ENCODE assay signal across 23 mouse cellular contexts in the genomic region with DNA sequence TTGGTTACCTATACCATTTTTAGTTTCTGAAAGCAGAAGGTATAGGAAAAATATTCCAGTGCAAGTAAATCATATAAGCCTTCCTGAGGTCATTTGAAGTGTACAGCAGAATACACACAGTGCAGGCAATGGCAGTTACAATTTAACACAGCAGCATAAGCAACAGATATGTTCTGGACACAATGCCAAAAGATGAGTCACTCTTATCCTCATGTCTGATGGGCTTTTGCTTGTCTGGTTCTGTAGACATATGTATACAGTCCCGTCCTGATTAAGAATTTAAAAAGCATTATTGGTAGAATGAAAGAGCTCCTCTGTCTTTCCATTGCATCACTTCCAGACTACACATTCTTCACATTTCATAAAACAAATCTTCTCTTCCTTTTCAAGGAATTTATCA.
DNase-seq lines count a peak whose midpoint lies in the region; ATAC-seq and TF ChIP-seq lines count a peak whose summit lies in the region.
"Had no signal": no experiment of that assay in that cellular context is flagged by ENCODE, and none has a peak within 500 bp of the region (broad histone marks: within the 10 kb centered on the region; RNA-seq: fewer than 3 reads in every experiment).

No protein-coding gene starts in this region.

- H3K4me3 ChIP-seq in lung, embryonic 16.5 days (ENCODE audit: low read length) = no peak overlapping the region
- no peak overlapping the region for H3K4me3 ChIP-seq in lung, adult 2 months (replicated peaks; ENCODE audit: extremely low read depth, low read depth, low read length)
- H3K4me3 ChIP-seq: embryonic facial prominence, embryonic 12.5 days; gastrocnemius, adult 2 months; heart, embryonic 13.5 days; hindbrain, embryonic 15.5 days; limb, embryonic 15.5 days; neural tube, embryonic 15.5 days had no signal

- no peaks in the 10 kb centered on the region for H3K4me1 ChIP-seq in lung, embryonic 16.5 days (replicated peaks; ENCODE audit: control insufficient read depth, insufficient read depth, low read length)
- no peaks in the 10 kb centered on the region for H3K4me1 ChIP-seq in lung, adult 2 months (ENCODE audit: control insufficient read depth, insufficient read depth, low read length)
- H3K4me1 ChIP-seq: embryonic facial prominence, embryonic 12.5 days; heart, embryonic 13.5 days; hindbrain, embryonic 15.5 days; limb, embryonic 15.5 days; neural tube, embryonic 15.5 days had no signal

- H3K9ac ChIP-seq in lung, embryonic 16.5 days (ENCODE audit: low read length) = no peak overlapping the region
- H3K9ac ChIP-seq: embryonic facial prominence, embryonic 12.5 days; forebrain, postnatal 0 days; heart, embryonic 13.5 days; hindbrain, embryonic 15.5 days; limb, embryonic 15.5 days; neural tube, embryonic 15.5 days had no signal

- H3K9me3 ChIP-seq in lung, embryonic 16.5 days (ENCODE audit: control insufficient read depth, low read length) = no peaks in the 10 kb centered on the region
- H3K9me3 ChIP-seq: embryonic facial prominence, embryonic 12.5 days; heart, embryonic 13.5 days; hindbrain, embryonic 15.5 days; limb, embryonic 15.5 days; neural tube, embryonic 15.5 days had no signal

- H3K36me3 ChIP-seq in lung, embryonic 16.5 days (ENCODE audit: control insufficient read depth, insufficient read depth, low read length) = no peaks in the 10 kb centered on the region
- H3K36me3 ChIP-seq: embryonic facial prominence, embryonic 12.5 days; heart, embryonic 13.5 days; hindbrain, embryonic 15.5 days; limb, embryonic 15.5 days; neural tube, embryonic 15.5 days had no signal

- no peak overlapping the region for H3K27ac ChIP-seq in lung, embryonic 16.5 days (ENCODE audit: low read length)
- H3K27ac ChIP-seq: embryonic facial prominence, embryonic 12.5 days; gastrocnemius, adult 2 months; heart, embryonic 13.5 days; hindbrain, embryonic 15.5 days; limb, embryonic 15.5 days; neural tube, embryonic 15.5 days had no signal

- H3K27me3 ChIP-seq in lung, embryonic 16.5 days (ENCODE audit: control insufficient read depth, insufficient read depth, low read depth, low read length) = no peaks in the 10 kb centered on the region
- H3K27me3 ChIP-seq: CH12.LX; embryonic facial prominence, embryonic 12.5 days; heart, embryonic 13.5 days; hindbrain, embryonic 15.5 days; limb, embryonic 15.5 days; neural tube, embryonic 15.5 days had no signal

- no peak overlapping the region for H3K4me2 ChIP-seq in lung, embryonic 16.5 days (ENCODE audit: low read depth, low read length)
- H3K4me2 ChIP-seq: embryonic facial prominence, embryonic 12.5 days; heart, embryonic 13.5 days; hindbrain, embryonic 15.5 days; limb, embryonic 15.5 days; neural tube, embryonic 15.5 days had no signal

- peak; percentile 65; the same call in 1 of the 2 replicates for ATAC-seq in frontal cortex, adult (ENCODE audit: low TSS enrichment)
- ATAC-seq in lung, embryonic 16.5 days (ENCODE audit: low read depth) = peak; percentile 80
- ATAC-seq: forebrain, postnatal 0 days; midbrain, embryonic 16.5 days had no signal

- 12% methylated on average over 1 of the region's 1 CpGs for WGBS in lung, embryonic 16.5 days
- 20% methylated on average over 1 of the region's 1 CpGs for WGBS in lung, adult 2 months

- no peak for DNase-seq in frontal cortex, postnatal 10 days (ENCODE audit: low spot score in 2 of 2)
- no peak for DNase-seq in lung, adult 2 months
- peak; percentile 48 for DNase-seq in brain, adult 2 months (ENCODE audit: low read depth, low spot score)
- DNase-seq in telencephalon, adult 2 months (ENCODE audit: low read depth, low spot score) = peak; percentile 13
- DNase-seq in thymus, postnatal 36 days = no peak
- DNase-seq: cerebellum, adult 9-10 months; forebrain, postnatal 0 days; gastrocnemius, adult 2 months; heart, adult 11 months; heart, postnatal 4 days; kidney, adult 18-20 months; kidney, postnatal 10 days; right cerebral cortex, postnatal 25 days; thymus, postnatal 25 days had no signal

- no peak for TF ChIP-seq POLR2A in lung, adult 2 months (IDR thresholded peaks at IDR 0.05; ENCODE audit: borderline replicate concordance, extremely low read depth, low read depth, low read length)

- TF ChIP-seq CTCF in lung, adult 2 months (IDR thresholded peaks at IDR 0.05; ENCODE audit: insufficient read depth, low read length) = no peak

Comparison
In these comparisons a context has a peak if more than half of its experiments do, and no peak if none do; other contexts are left out.
1. DNase-seq: peak in brain, adult 2 months (single experiment) and telencephalon, adult 2 months (single experiment); none in frontal cortex, postnatal 10 days (0 of 2), lung, adult 2 months (single experiment) and thymus, postnatal 36 days (0 of 2).